Mouse (Mus musculus) adrenal gland, postnatal 25 days (tissue): ENCODE measurements around the gene Gm11007. TPM values are rescaled to one million over a fixed set of nuclear protein-coding genes. Genes with fewer than 3 reads are reported as not detected.
"Not testable (repeated sequence)": the region's sequence is repeated elsewhere in the genome, so short reads cannot be mapped to it uniquely, and the experiment has no call there.

Experiments
- DNase-seq: peaks from one replicate; pipeline ENCODE4 v3.0.0; 2021; ENCODE audit warnings: mixed read lengths
- long read RNA-seq: library from polyadenylated mRNA; stranded (forward); transcript quantifications from one replicate; pipeline ENCODE4 v2.0.0, GENCODE M21; 2021
- total RNA-seq: library from RNA; stranded (reverse); gene quantifications from 2 replicates; pipeline ENCODE4 v1.2.3, GENCODE M21; 2021

Gm11007 gene
- not detected in 2 replicates for total RNA-seq
- long read RNA-seq, partial matches to known transcripts = 0 of 3 reads
- long read RNA-seq, other reads (novel, unspliced or antisense) = 3 of 3 reads

DNA sequence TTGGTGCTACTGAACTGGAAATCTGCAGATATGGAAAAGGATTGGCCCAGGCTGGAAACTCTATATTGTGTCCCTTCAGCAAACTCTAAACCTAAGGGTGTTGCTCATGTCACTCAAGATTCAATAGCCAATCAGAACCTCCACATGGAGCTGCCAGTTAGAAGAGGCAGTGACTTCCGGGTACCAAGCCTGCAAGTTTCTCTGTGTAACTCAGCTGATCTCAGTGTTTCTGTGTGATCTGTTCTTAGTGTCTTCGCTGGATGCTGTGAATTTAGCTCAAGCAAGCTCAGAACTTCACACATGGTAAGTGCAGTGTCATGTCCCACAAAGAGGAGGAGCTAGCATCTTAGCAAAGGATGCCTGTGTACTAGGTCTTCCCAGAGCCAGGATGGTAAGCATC lies at the start of gene Gm11007:
Gene Gm11007 (plus strand): TSS at position 301 of the 400 bp plus-strand sequence.
- not testable (repeated sequence) for DNase-seq

Other genes starting within 250 kb of the Gm11007 start
- gene Gm4724, start 208.2 kb upstream of the Gm11007 start, total RNA-seq = 7.9 and 8.3 TPM in 2 replicates
- gene Zfp965, start 174.0 kb upstream of the Gm11007 start, total RNA-seq = 3.3 and 3.9 TPM in 2 replicates
- 6.6 TPM in 1 of 2 replicates, not detected in the other for gene Zfp969, start 59.7 kb downstream of the Gm11007 start, total RNA-seq
- not detected in 2 replicates for gene Gm2007, start 97.6 kb downstream of the Gm11007 start, total RNA-seq
- gene Gm14288, start 157.1 kb downstream of the Gm11007 start, total RNA-seq = 3.0 and 18.0 TPM in 2 replicates
- 10.6 and 29.4 TPM in 2 replicates for gene Gm6710, start 225.2 kb downstream of the Gm11007 start, total RNA-seq